Mouse (Mus musculus) layer of hippocampus, adult 11-12 months (tissue): Measurements from ENCODE around the gene Cyp2b23.
"Not testable (repeated sequence)": the region's sequence is repeated elsewhere in the genome, so short reads cannot be mapped to it uniquely, and the experiment has no call there.

Experiments used
- DNase-seq: peaks from one replicate; pipeline ENCODE4 v3.0.0; 2022; ENCODE audit warnings: low spot score

Gene Cyp2b23

DNA sequence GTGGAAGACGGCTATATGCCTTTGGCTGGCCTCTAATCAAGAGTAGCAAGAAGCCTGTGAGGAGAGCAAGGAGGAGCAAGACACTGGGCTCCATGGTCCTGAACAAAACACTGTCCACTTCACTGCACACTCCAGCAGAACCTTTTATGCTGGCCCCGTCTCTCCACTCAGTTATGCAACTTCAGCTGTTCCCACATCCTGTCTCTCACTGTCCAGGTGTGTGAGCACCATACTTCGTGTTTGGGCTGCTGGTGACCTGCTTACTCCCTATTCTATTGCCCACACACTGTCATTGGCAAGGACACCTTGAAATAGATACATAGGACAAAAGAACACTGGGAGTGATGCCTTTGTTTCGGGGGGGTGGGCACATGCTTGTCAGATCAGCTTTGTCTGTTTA lies at the start of gene Cyp2b23:
Gene Cyp2b23, minus strand, starts transcription at position 101 of the 400 bp plus-strand sequence.
- DNase-seq = no peak

DNA sequence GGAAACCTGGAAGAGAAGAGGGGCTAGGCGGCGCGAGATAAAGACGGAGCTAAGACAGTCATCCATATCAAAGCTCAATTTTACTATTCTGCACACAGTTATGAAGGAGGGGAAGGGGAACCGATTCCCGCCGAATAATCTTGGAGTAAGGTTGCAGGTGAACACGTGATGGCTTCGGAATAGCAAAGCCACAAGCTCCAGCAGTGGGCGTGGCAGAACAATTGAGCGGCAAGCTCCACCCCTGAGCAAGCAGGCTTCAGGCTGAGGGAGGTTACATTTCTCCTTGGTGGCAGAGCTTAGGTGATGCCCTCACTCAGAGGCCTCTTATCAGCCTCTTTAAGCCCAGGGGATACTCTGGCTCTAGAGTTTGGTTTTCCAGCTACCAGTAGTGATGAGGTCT lies 24.8 kb upstream of the Cyp2b23 start:
- DNase-seq = no peak

DNA sequence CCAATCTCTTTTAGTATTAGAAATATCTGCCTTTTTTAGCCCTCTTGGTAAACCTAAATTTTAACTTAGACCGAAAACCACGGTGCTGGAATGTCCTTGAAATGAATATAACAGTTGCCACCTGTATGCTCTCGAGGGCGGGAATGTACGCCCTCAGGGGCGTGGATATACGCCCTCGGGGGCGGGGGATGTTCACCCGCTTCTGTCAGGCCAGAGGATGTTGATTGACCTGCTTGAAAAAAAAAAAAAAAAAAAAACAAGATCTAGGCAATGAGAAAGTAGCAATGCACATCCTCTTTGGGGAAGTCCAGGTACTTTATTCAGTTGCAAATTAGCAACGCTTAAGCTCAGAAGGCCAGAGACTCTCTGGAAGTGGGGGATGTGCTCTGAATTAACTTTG lies 20.8 kb upstream of the Cyp2b23 start:
- no peak for DNase-seq

DNA sequence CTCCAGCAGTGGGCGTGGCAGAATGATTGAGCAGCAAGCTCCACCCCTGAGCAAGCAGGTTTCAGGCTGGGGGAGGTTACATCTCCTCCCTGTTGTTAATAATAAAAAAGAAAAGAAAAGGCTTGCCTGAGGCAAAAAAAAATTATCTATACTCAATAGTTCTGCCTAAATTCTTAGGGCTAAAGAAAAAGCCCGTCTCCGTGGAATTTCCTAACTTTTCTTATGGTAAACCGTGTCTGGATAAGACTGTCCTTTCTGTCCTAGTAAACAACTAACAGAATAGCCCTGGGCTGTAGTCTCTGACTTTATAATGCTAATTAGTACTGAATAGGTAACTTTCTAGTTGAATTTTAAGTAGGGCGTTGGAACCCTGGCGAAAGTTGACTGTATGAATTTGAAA lies 20.0 kb upstream of the Cyp2b23 start:
- not testable (repeated sequence) for DNase-seq

DNA sequence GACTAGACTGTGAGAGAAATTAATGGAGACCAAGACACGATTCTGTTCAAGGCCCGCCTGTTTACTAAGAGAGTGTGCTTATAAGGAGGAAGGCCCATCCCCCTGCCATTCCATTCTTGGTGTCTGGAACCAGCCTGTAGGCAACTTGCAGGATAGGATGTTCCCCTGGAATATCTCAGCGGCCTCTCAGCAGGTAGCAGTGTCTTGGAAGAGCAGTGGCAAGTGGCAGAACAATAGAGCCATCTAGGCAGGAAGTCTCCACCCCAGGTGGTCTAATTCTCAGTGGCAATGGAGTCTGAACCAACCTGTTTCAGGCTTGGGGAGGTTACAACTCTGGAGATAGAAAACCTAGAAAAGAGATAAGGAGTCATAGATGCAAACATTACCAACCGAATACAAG lies 13.9 kb upstream of the Cyp2b23 start:
- DNase-seq = no peak

DNA sequence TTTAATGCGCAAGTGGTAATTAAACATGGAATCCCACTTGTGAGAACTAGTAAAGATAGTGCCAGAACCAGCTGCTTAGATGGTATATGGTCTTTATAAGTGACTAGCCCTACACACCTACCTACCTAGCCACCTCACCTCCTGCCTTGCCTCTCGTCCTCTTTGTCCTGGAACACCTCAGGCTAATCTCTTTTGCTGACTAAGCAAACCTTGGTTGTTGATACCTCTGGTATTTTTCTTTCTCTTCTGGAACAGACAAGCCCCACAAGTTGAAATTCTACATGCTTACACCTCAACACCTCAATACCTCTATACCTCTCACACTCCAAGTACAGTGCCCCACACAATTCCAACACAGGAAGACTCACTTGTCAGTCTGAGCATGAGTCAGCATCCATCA lies 524 bp downstream of the Cyp2b23 start:
- DNase-seq = no peak

DNA sequence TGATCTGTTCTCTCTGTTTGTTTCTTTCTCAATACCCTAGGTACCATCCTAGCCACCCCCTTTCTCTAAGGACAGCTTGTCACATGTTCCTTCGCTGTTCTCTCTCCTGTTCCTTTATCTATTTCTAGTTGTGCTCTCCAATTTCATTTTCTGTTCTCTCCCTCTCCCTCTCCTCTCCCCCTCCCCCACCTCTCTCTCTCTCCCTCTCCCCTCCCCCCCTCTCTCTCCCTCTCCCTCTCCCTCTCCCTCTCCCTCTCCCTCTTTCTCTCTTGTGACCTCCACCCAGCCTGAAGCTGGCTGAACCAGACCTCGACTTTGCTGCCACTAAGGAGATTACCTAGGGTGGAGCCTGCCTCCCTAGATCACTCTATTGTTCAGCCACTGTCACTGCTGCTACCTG lies 18.8 kb downstream of the Cyp2b23 start:
- DNase-seq = not testable (repeated sequence)

DNA sequence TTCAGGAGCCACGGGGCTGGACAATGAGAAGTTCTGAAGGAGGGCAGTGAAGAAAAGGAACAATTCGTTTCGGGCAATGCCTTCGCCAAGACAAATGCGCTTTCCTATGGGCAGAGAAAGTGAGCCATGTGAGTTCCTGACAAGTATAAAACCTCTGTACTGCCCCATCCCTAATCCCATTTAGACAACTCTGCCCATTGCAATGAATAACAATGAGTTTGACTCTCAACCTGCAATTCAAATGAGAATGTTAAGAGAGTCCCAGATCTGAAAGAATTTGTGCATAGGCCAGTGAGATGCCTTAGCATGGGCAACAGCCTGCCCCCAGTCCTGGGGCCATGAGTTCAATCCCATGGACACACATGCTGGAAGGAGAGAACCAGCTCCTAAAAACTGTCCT lies 20.2 kb downstream of the Cyp2b23 start:
- DNase-seq = no peak

DNA sequence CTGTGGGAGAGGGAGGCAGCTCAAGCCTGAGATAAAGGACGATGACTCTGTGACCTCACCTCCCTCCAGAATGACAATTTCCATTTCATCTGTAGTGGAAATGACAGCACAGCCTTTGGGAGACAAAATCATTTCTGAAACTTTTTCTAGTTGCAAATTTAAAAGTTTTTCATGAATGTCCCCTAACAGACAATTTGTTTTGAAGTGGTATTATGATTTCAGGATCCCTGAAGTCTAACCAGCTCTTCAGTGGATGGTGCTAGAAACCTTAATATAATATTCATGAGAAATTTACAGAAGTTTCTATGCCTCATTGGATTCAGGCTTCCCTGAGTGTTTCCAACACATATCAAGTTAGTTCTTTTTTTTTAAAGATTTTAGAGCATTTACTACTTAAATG lies 67.9 kb downstream of the Cyp2b23 start, which contains the start of gene Vmn1r185:
Gene Vmn1r185, minus strand, starts transcription at position 101 of the 400 bp plus-strand sequence.
- DNase-seq = not testable (repeated sequence)
